Mouse (Mus musculus) brain, embryonic 14.5 days (tissue): ENCODE measurements around the gene Paxbp1.

ENCODE experiments used
- CTCF ChIP-seq: fragments of 200-500 bp; IDR thresholded peaks from 2 replicates; pipeline ENCODE4 v1.5.1; 2012; ENCODE audit warnings: inconsistent platforms, mild to moderate bottlenecking, moderate library complexity, borderline replicate concordance; ENCODE audit not compliant: insufficient read depth, insufficient read length; ENCODE audit errors: extremely low read depth
- POLR2A ChIP-seq: fragments of 200-500 bp; IDR thresholded peaks from 2 replicates; pipeline ENCODE4 v1.6.1; 2012; ENCODE audit warnings: mild to moderate bottlenecking, inconsistent platforms, borderline replicate concordance; ENCODE audit not compliant: poor library complexity, insufficient read depth, insufficient read length, severe bottlenecking; ENCODE audit errors: extremely low read depth

- TF ChIP-seq CTCF (no peak), POLR2A (no peak)
These were observed 27.9 kb upstream of the Paxbp1 start for GRCm38 (mm10) chr16:91072256-91072655.
